ENCODE assay signal across 8 mouse cellular contexts in genomic region chr6:100882381-100883213, GRCm38 (mm10). TPM values are rescaled to one million over a fixed set of nuclear protein-coding genes. Genes with fewer than 3 reads are reported as not detected.
DNase-seq lines count a peak whose midpoint lies in the region; ATAC-seq and TF ChIP-seq lines count a peak whose summit lies in the region.

No protein-coding gene starts in this region.

- no peaks in the 10 kb centered on the region for H3K79me2 ChIP-seq in myocyte (ENCODE audit: control insufficient read depth, insufficient read depth)

- no peak overlapping the region for H3K27ac ChIP-seq in embryonic facial prominence, embryonic 14.5 days (replicated peaks; ENCODE audit: low read depth, low read length)
- no peak overlapping the region for H3K27ac ChIP-seq in kidney, embryonic 14.5 days (ENCODE audit: low read depth, low read length)
- no peak overlapping the region for H3K27ac ChIP-seq in limb, embryonic 15.5 days
- H3K27ac ChIP-seq in stomach, embryonic 15.5 days: no peak overlapping the region

- H3K36me3 ChIP-seq in embryonic facial prominence, embryonic 14.5 days (ENCODE audit: control insufficient read depth, insufficient read depth, low read length): no peaks in the 10 kb centered on the region
- no peaks in the 10 kb centered on the region for H3K36me3 ChIP-seq in kidney, embryonic 14.5 days (ENCODE audit: control insufficient read depth, insufficient read depth, low read length)
- H3K36me3 ChIP-seq in limb, embryonic 15.5 days: no peaks in the 10 kb centered on the region
- H3K36me3 ChIP-seq in myocyte (ENCODE audit: control insufficient read depth, insufficient read depth): no peaks in the 10 kb centered on the region
- H3K36me3 ChIP-seq in stomach, embryonic 15.5 days: no peaks in the 10 kb centered on the region

- H3ac ChIP-seq in myocyte (ENCODE audit: control insufficient read depth, insufficient read length): no peak overlapping the region

- 14% methylated on average over 15 of the region's 15 CpGs for WGBS in embryonic facial prominence, embryonic 14.5 days
- WGBS in kidney, embryonic 14.5 days: 12% methylated on average over 15 of the region's 15 CpGs
- 10% methylated on average over 15 of the region's 15 CpGs for WGBS in limb, embryonic 15.5 days
- whole genome bisulfite sequencing in stomach, embryonic 15.5 days: 19% methylated on average over 15 of the region's 15 CpGs

- H3K27me3 ChIP-seq in embryonic facial prominence, embryonic 14.5 days (replicated peaks; ENCODE audit: control insufficient read depth, insufficient read depth, low read length): no peaks in the 10 kb centered on the region
- no peaks in the 10 kb centered on the region for H3K27me3 ChIP-seq in kidney, embryonic 14.5 days (ENCODE audit: control insufficient read depth, insufficient read depth, low read length)
- peaks cover 23% of the 10 kb centered on the region for H3K27me3 ChIP-seq in limb, embryonic 15.5 days
- peaks cover 15% of the 10 kb centered on the region for H3K27me3 ChIP-seq in myocyte (ENCODE audit: control insufficient read depth, insufficient read depth, insufficient read length)
- H3K27me3 ChIP-seq in stomach, embryonic 15.5 days (replicated peaks): no peaks in the 10 kb centered on the region

- no peak for ATAC-seq in embryonic facial prominence, embryonic 14.5 days (ENCODE audit: low read depth)
- ATAC-seq in kidney, embryonic 14.5 days (ENCODE audit: low FRiP score, low TSS enrichment): peak; percentile 39
- ATAC-seq in limb, embryonic 15.5 days (ENCODE audit: insufficient number of reproducible peaks, low FRiP score, low TSS enrichment, low read depth): no peak
- no peak for ATAC-seq in stomach, embryonic 15.5 days (ENCODE audit: insufficient read depth, low FRiP score, low read depth)

- H3K4me1 ChIP-seq in embryonic facial prominence, embryonic 14.5 days (ENCODE audit: control insufficient read depth, insufficient read depth, low read length): 0 out of 2 replicates have a peak, but pooled peaks cover 5% of the 10 kb centered on the region
- no peaks in the 10 kb centered on the region for H3K4me1 ChIP-seq in kidney, embryonic 14.5 days (ENCODE audit: control insufficient read depth, insufficient read depth, low read length)
- peaks cover 6% of the 10 kb centered on the region; the same call in 1 of the 2 replicates for H3K4me1 ChIP-seq in limb, embryonic 15.5 days
- H3K4me1 ChIP-seq in stomach, embryonic 15.5 days: no peaks in the 10 kb centered on the region

- 0 out of 2 replicates have a peak, but pooled peaks cover 3% of the 10 kb centered on the region for H3K9me3 ChIP-seq in embryonic facial prominence, embryonic 14.5 days (ENCODE audit: control insufficient read depth, low read length)
- H3K9me3 ChIP-seq in kidney, embryonic 14.5 days (ENCODE audit: control insufficient read depth, low read length): no peaks in the 10 kb centered on the region
- H3K9me3 ChIP-seq in limb, embryonic 15.5 days: no peaks in the 10 kb centered on the region; the same call in 1 of the 2 replicates
- H3K9me3 ChIP-seq in stomach, embryonic 15.5 days: no peaks in the 10 kb centered on the region

- TF ChIP-seq POLR2A in myocyte (IDR thresholded peaks at IDR 0.05; ENCODE audit: insufficient read length, low read depth): no peak

- H3K4me2 ChIP-seq in embryonic facial prominence, embryonic 14.5 days (ENCODE audit: low read depth, low read length): peak overlapping the region; percentile 34
- H3K4me2 ChIP-seq in kidney, embryonic 14.5 days (replicated peaks; ENCODE audit: low read depth, low read length): peak overlapping the region; percentile 24; the same call in 1 of the 2 replicates
- H3K4me2 ChIP-seq in limb, embryonic 15.5 days: peak overlapping the region; percentile 38
- H3K4me2 ChIP-seq in myocyte (ENCODE audit: low read depth): no peak overlapping the region
- H3K4me2 ChIP-seq in stomach, embryonic 15.5 days: peak overlapping the region; percentile 46

- DNase-seq in 3T3-L1 (ENCODE audit: low read depth, low spot score): peak; percentile 79
- peak; percentile 17 for DNase-seq in adrenal gland, adult 8-10 months
- DNase-seq in embryonic facial prominence, embryonic 14.5 days (ENCODE audit: low spot score): peak; percentile 75
- peak; percentile 56 for DNase-seq in heart, adult 8-10 months (ENCODE audit: low spot score)

- no peak overlapping the region for H3K9ac ChIP-seq in embryonic facial prominence, embryonic 14.5 days (ENCODE audit: low read depth, low read length)
- no peak overlapping the region for H3K9ac ChIP-seq in kidney, embryonic 14.5 days (ENCODE audit: low read depth, low read length)
- no peak overlapping the region for H3K9ac ChIP-seq in limb, embryonic 15.5 days
- no peak overlapping the region for H3K9ac ChIP-seq in stomach, embryonic 15.5 days

- H3K4me3 ChIP-seq in embryonic facial prominence, embryonic 14.5 days (ENCODE audit: low read depth, low read length): no peak overlapping the region
- H3K4me3 ChIP-seq in kidney, embryonic 14.5 days (ENCODE audit: low read length): no peak overlapping the region
- H3K4me3 ChIP-seq in limb, embryonic 15.5 days: no peak overlapping the region
- no peak overlapping the region for H3K4me3 ChIP-seq in myocyte
- 0 out of 2 replicates have a peak overlapping the region, but pooled peaks have one; percentile 19 for H3K4me3 ChIP-seq in stomach, embryonic 15.5 days (replicated peaks)

TF ChIP-seq in myocyte, 11 proteins besides CTCF, POLR2A, EP300 and RAD21:
- TF ChIP-seq POLR2AphosphoS2 (IDR thresholded peaks at IDR 0.05; ENCODE audit: insufficient read length, low read depth) (no peak), USF1 (IDR thresholded peaks at IDR 0.05; ENCODE audit: low read depth) (peak; percentile 73)

RNA-seq across cellular contexts. Expression of gene Ppp4r2, which starts 49.2 kb away (rescaled TPM):
- 10 to 100 TPM; 68.9 to 80.1 (median 73.1) TPM for total RNA-seq in adrenal gland, adult 8-10 months (2022)
- polyA plus RNA-seq in embryonic facial prominence, embryonic 14.5 days (2014; fragmentation: Nextera tagmentation; extraction: Ambion mirVana): 29.5 and 30.4 TPM in 2 replicates
- 10 to 100 TPM; 43.9 to 49.1 (median 46.6) TPM for total RNA-seq in heart, adult 8-10 months (2022)
- 33.1 and 42.1 TPM in 2 replicates for polyA plus RNA-seq in kidney, embryonic 14.5 days (2014; fragmentation: Nextera tagmentation; extraction: Ambion mirVana)
- polyA plus RNA-seq in limb, embryonic 15.5 days (2015; fragmentation: Nextera tagmentation; extraction: Ambion mirVana): 16.3 and 23.7 TPM in 2 replicates
- 19.1 TPM for polyA plus RNA-seq in myocyte (2012; fragmentation: generic; extraction: Trizol)
- polyA plus RNA-seq in stomach, embryonic 15.5 days (2015; fragmentation: Nextera tagmentation; extraction: Ambion mirVana): 16.1 and 17.4 TPM in 2 replicates

Comparison
In these comparisons a context has a peak if more than half of its experiments do, and no peak if none do; other contexts are left out.
1. DNase-seq: peak in every context shown above with its lines; median percentile 79 in 3T3-L1; 75 in embryonic facial prominence, embryonic 14.5 days; 56 in heart, adult 8-10 months; 17 in adrenal gland, adult 8-10 months.